Mouse (Mus musculus) T-helper 2 cell (primary cell): ENCODE data around the gene Bach2.

Source experiments
- in situ Hi-C: fragments of 300-600 bp; cut with MboI, MseI; formaldehyde crosslinking; loops from one replicate; pipeline ENCODE4 v1.15.1; 2025; ENCODE audit warnings: high pct_unique_total_duplicates

The Bach2 gene

GRCm38 (mm10) chr4:32288036-32288860 is 49.6 kb downstream of the Bach2 start:
- in situ Hi-C loops: loop anchor here (10.0 kb wide), 1 partner anchor 117 kb away; no protein-coding TSS in a partner anchor

GRCm38 (mm10) chr4:32289845-32290244 is 51.2 kb downstream of the Bach2 start:
- in situ Hi-C loops: loop anchor here (5.0 to 10.0 kb wide), 3 partner anchors 38 to 115 kb away; no protein-coding TSS in a partner anchor

DNA sequence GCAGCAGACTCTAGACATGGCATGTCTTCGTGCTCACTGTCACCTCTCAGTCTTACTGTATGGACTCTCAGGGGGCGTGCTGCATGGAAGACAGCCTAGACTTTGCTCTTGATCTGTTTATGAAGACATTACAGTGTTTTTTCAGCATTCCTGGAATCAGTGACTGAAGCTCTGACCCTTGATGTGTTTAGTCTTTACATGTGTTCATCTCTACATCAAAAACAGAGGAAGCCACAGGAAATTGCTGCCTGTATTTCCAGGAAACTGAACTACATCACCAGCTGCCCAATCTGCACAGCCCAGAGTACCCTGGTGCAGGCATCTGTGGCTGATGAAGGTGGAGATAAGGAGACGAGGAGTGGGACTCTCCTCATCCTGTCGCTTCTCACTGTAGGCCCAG is 52.8 kb downstream of the Bach2 start:
- in situ Hi-C loops: loop anchor here (5.0 kb wide), 2 partner anchors 39 to 51 kb away; no protein-coding TSS in a partner anchor

DNA sequence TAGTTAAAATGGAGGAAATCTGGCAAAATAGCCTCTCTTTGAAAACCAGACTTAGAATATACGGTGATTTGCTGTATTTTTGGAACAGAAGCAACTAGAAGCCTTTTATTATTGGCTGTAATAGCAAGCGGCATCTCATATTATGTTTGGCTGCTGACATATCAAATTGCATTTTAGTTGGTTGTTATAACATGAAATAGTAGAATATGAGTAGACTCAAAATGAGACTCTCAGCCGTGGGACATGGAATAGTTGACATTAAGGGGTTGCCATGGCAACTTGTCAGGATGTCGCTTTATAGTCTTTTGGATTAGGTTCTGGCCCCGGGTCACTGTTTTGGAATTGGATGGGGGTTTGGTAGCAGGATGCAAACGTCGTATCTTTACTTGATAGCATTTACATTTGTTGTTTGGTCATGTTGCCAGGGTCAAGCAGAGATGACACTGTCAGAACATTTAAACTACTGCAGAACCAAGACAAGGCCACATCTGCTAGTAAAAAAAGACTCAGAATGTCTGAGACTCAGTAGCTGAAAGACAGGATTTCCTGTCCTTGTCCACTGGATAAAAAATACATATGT is 55.2 kb downstream of the Bach2 start:
- in situ Hi-C loops: loop anchor here (5.0 kb wide), 2 partner anchors 41 to 49 kb away; no protein-coding TSS in a partner anchor

- in situ Hi-C loops: no loop called here
These were observed 58.6 kb downstream of the Bach2 start for GRCm38 (mm10) chr4:32297071-32297671.

DNA sequence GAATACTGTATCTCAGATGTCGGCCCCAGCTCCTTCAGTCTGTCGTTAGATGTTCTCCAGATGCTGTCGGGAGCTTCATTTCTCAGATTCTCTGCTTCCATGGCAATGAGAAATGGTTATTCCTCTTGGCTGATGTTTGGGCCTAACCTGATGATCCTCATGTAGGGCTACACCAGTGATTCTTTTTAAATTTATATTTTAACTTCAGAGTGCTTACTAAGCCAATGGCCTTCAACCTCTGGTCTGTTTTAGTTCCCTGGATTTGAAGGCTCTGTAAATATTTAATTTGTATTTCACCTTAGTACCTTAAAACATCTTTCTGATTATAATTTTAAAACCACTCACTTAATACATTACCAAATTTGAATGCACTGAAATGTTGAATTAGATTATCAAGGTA is 60.6 kb downstream of the Bach2 start:
- in situ Hi-C loops: no loop called here

DNA sequence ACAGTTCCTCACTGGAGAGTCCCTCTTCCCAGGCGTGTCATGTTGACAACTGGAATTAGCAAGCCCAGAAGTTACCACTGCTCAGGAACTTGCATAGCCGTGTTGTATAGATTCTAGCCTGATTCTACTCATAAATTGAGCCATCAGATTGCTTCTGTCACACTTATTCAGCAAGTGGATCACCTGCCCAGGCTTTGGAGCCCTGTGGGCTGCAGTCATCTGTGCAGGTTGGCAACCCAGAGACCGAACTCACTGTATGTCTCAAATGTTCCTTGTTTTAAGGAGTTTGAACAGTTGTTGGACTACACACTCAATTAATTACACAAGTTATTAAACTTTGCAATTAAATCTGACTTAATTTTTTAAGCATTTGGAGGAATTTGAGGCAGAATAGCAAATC is 61.4 kb downstream of the Bach2 start:
- in situ Hi-C loops: no loop called here

- in situ Hi-C loops: no loop called here
These were observed 64.1 kb downstream of the Bach2 start for GRCm38 (mm10) chr4:32302668-32303067.

DNA sequence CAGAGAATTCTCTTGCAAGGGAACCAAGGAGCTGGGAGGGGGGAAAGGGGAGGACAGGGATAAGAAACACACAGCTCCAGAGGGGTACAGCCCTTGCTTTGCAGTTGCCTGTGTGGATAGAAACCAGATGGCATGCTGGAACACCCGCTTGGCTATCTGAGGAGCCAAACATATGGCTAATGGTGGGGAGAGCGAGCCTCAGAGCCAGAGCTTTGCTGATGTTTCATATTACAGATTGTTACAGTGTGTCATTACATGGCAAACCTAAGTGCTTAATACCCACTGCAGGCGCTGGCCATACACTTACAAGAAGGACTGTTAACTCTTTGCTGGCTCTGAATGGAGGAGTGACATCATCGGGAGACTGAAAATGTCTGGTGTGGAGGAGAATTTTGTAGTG is 64.5 kb downstream of the Bach2 start:
- in situ Hi-C loops: no loop called here

DNA sequence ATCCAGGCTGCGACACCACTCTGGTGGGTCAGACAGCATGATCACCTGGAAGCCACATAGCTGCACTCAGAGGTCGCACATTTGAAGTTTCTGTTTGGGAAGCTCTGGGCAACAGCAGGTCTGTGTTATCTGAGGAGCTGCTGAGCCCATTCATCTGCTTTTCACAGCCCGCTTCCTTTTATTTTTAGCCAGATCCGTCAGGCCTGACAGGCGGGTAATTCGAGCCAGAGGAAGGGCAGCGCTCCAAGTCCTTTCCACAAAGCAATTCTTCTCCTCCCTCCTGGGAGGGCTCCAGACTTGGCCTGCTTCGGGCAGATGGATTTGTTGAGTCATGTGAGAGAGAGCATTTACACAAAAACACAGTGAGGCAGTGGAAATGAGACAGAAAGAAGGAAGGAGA is 65.1 kb downstream of the Bach2 start:
- in situ Hi-C loops: no loop called here

- in situ Hi-C loops: no loop called here
These were observed 65.7 kb downstream of the Bach2 start for GRCm38 (mm10) chr4:32304221-32304703.

- in situ Hi-C loops: no loop called here
These were observed 66.5 kb downstream of the Bach2 start for GRCm38 (mm10) chr4:32305036-32305615.

GRCm38 (mm10) chr4:32305683-32306082 is 67.1 kb downstream of the Bach2 start:
- in situ Hi-C loops: no loop called here

GRCm38 (mm10) chr4:32306169-32306792 is 67.7 kb downstream of the Bach2 start:
- in situ Hi-C loops: no loop called here

DNA sequence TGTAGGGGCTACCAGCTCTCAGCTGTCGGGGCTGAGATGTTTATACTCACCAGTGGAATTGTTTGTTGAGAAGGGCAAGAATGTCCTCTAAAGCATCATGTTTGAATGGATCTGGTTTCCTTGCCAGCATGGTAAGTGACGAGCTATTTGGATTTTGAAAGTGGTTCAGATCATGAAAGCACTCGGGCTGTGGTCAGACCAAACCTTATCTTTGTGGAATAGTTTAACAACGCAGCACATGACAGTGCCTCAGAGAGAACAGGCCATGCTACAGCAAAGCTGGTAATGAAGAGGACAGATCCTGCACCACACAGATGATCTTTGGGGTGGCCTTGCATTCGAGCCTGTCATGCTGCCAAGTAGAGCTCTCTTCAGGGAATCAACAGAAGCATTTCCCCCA is 68.6 kb downstream of the Bach2 start:
- in situ Hi-C loops: no loop called here

DNA sequence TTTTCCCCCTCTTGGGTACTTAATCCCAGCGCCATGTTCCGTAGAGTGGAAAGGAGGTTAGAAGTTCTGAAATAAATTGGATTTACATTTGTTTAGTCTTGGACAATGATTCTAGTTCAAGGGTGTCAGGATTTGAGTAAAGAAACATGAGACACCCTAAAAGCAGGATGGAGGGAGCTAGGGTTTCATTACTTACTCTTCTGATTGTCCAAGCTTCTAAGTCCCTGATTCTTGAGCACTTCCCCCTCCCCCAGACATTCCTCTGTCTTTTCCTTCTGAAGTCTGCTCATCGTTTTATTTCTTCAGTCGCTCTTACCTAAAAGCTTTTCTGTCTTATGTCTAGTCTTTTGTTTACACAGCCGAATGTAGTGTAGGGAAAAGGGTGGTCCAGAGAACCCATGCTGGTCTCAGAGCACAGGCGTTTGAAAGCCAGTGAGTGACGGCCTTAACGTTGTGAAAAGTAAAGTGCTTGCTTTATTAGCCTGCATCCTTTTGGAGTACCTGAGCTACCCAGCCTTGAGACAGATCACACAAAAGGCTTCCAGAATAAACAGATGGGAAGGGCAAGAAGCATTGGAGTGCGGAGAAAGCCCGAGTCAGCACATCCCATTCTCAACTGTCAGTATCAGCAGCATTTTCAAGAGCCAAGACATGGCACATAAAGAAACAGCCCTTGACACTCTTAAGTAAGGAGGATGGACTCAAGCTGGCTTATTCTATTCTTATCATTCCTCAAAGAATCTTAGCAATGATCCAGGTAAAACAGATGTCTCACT is 73.8 kb downstream of the Bach2 start:
- in situ Hi-C loops: no loop called here

GRCm38 (mm10) chr4:32314919-32315318 is 76.3 kb downstream of the Bach2 start:
- in situ Hi-C loops: no loop called here

DNA sequence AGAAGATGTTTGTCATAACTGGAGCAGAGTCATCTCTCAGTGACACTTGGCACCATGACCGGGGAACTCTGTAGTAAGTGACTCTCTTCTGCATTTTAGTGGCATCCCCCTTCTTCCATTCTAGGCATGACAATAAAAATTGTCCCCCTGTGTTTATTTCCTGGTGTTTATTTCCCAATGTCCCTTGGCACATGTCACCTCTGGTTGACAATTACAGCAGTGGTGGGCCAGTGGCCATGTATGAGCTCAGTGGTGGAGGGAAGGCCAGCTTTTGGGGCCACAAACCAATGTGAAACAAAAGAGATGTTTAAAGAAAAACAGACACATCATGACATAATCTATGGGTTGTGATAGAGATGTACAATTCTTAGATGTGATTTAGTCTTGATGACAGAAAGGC is 80.0 kb downstream of the Bach2 start:
- in situ Hi-C loops: no loop called here

DNA sequence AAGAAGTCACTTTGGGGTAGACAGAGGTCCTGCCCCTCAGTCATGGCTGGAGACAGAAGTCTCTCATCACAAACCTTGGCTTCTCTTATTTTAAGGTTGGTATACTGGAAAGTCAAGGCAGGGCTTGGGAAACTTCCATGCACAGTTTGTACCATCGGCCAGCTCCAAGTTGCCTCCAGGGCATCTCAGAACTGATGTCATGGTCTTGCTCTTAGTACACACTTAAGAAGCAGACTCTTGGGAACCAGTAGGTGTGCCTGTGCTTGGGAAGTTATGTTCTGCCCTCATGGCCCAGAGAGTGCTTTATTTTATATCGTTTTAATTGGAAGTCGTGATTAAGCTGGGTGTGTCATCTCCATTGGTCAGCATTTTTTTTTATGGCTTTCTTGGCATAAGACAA is 80.7 kb downstream of the Bach2 start:
- in situ Hi-C loops: no loop called here

DNA sequence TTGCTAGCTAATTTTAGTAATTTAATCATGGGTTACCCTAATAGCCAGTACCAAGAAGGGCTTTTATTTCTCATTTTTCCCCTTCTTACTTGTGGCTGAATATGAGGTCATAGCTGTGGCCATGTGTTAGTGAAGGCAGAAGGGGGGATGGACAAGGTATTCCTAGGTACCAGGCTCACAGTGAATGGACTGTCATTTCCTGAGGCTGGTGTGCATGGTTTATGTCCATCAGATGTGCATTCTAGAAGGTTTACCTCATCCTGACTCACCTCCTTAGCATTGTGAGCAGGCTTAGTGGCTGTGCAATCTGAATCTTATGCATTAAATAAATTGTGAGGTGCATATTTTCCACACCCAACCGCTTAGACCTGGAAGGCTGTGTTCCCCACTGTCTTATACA is 81.4 kb downstream of the Bach2 start:
- in situ Hi-C loops: no loop called here

DNA sequence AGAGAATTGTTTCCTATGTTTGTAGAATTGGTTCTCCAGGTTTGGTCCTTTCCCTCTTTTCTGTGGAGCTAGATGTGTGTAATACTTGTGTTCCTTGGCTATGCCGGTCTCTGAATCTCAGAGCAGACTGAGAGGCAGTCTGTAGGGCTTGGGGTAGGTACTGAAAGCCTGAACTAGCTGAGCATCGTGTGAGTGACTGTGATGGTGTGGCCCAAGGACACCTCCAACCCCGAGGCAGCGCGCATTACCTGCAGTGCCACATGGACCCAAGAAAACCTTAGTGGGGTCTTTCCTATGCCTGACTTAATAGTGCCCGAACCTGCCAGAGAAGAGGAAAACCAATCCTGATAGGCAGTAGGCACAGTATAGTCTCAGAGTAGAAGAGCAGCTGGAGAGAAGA is 85.5 kb downstream of the Bach2 start:
- in situ Hi-C loops: no loop called here
